Mouse (Mus musculus): Measurements from ENCODE around the gene 5730409E04Rik.

- no peak for TF ChIP-seq POLR2A (IDR thresholded peaks at IDR 0.05; ENCODE audit: low read depth, low read length)
- no peak for TF ChIP-seq CTCF (IDR thresholded peaks at IDR 0.05; ENCODE audit: borderline replicate concordance, insufficient read depth, low read length)
Measured at GRCm38 (mm10) chr4:126585739-126586138, 23.9 kb upstream of the 5730409E04Rik start.
